Comparison of ENCODE assay signal across 26 mouse cellular contexts in the genomic region with DNA sequence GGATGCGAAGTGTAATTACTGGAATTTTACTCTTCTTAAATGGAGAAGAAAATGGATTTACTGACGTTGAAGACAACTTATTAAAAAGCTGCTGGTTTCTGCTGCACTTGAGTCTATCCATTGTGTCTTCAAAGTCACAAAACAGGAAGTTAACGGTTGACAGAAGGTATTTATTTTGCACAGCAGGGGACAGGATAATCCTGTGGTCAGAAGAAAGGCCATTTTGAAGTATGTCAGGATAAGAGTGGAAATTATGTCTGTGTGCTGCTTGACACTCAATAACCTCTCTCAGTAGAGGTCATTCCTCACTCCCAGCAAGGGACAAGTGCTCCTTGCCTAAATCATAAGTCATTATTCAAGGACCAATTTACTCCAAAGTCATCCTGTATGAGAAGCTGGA. TPM values are rescaled to one million over a fixed set of nuclear protein-coding genes. Genes with fewer than 3 reads are reported as not detected.
DNase-seq lines count a peak whose midpoint lies in the region; ATAC-seq and TF ChIP-seq lines count a peak whose summit lies in the region.
"Had no signal": no experiment of that assay in that cellular context is flagged by ENCODE, and none has a peak within 500 bp of the region (broad histone marks: within the 10 kb centered on the region; RNA-seq: fewer than 3 reads in every experiment).

No protein-coding gene starts in this region.

- peak; percentile 32 for DNase-seq in embryo, embryonic 10.5 days (ENCODE audit: low spot score)
- DNase-seq in embryo, embryonic 11 days: no peak
- DNase-seq in CH12.LX (ENCODE audit: extremely low read depth) (peak; percentile 12), R1 (ENCODE audit: low read depth, low spot score) (peak; percentile 29)
- DNase-seq in right cerebral cortex, postnatal 4 days: no peak
- DNase-seq in kidney, postnatal 10 days: no peak
- DNase-seq: adrenal gland, adult 8-10 months; adrenal gland, postnatal 36 days; cerebellum, adult 11 months; cerebellum, adult 8-10 months; cerebellum, postnatal 25 days; gastrocnemius, adult 2 months; gastrocnemius, postnatal 25 days; heart, postnatal 4 days; kidney, adult 18-20 months had no signal

- 56% methylated on average over 3 of the region's 3 CpGs for WGBS in hindbrain, embryonic 12.5 days

- no peak overlapping the region for H3K4me3 ChIP-seq in CH12.LX (replicated peaks in 1 of 3; ENCODE audit: low read depth in 2 of 3, low read length in 2 of 3, poor library complexity in 1 of 3)
- H3K4me3 ChIP-seq in hindbrain, embryonic 12.5 days: no peak overlapping the region
- H3K4me3 ChIP-seq: embryonic facial prominence, embryonic 13.5 days; gastrocnemius, adult 2 months; heart, embryonic 13.5 days; hindbrain, embryonic 13.5 days; intestine, embryonic 15.5 days had no signal

- TF ChIP-seq EP300 in CH12.LX (IDR thresholded peaks at IDR 0.05; ENCODE audit: low read length): no peak

- ATAC-seq in megakaryocyte progenitor cell, adult 5-6 weeks (replicated peaks; ENCODE audit: poor library complexity): peak; percentile 48
- no peak for ATAC-seq in hindbrain, embryonic 12.5 days (ENCODE audit: low FRiP score)
- ATAC-seq: forebrain, embryonic 14.5 days; hindbrain, postnatal 0 days; intestine, embryonic 15.5 days; Patski had no signal

- H3K27me3 ChIP-seq in CH12.LX (replicated peaks): no peaks in the 10 kb centered on the region
- no peaks in the 10 kb centered on the region for H3K27me3 ChIP-seq in hindbrain, embryonic 12.5 days
- H3K27me3 ChIP-seq: embryonic facial prominence, embryonic 13.5 days; heart, embryonic 13.5 days; hindbrain, embryonic 13.5 days; intestine, embryonic 15.5 days; Patski had no signal

- TF ChIP-seq POLR2A in CH12.LX (IDR thresholded peaks at IDR 0.05; ENCODE audit: low read depth, low read length): no peak

- no peaks in the 10 kb centered on the region for H3K9me3 ChIP-seq in CH12.LX (replicated peaks; ENCODE audit: low read length)
- H3K9me3 ChIP-seq in hindbrain, embryonic 12.5 days (replicated peaks): no peaks in the 10 kb centered on the region
- H3K9me3 ChIP-seq: embryonic facial prominence, embryonic 13.5 days; heart, embryonic 13.5 days; hindbrain, embryonic 13.5 days; intestine, embryonic 15.5 days had no signal

- H3K4me1 ChIP-seq in CH12.LX (ENCODE audit: control insufficient read depth in 1 of 2, insufficient read depth in 2 of 2): no peaks in the 10 kb centered on the region
- H3K4me1 ChIP-seq in hindbrain, embryonic 12.5 days: no peaks in the 10 kb centered on the region
- H3K4me1 ChIP-seq: embryonic facial prominence, embryonic 13.5 days; heart, embryonic 13.5 days; hindbrain, embryonic 13.5 days; intestine, embryonic 15.5 days had no signal

- H3K27ac ChIP-seq in CH12.LX (ENCODE audit: insufficient read depth, low read depth): no peak overlapping the region
- no peak overlapping the region for H3K27ac ChIP-seq in hindbrain, embryonic 12.5 days
- H3K27ac ChIP-seq: embryonic facial prominence, embryonic 13.5 days; gastrocnemius, adult 2 months; heart, embryonic 13.5 days; hindbrain, embryonic 13.5 days; hindbrain, postnatal 0 days; intestine, embryonic 15.5 days had no signal

- dilution Hi-C loops in CH12.LX (cut with MboI; ENCODE audit: extremely low pct_ligation_motif_present, extremely low pct_unique_long_range_greater_than_20kb, low sequenced_read_pairs): no loop called here

- H3K79me2 ChIP-seq in CH12.LX (replicated peaks; ENCODE audit: control insufficient read depth, extremely low read depth, insufficient read depth, poor library complexity, severe bottlenecking): no peaks in the 10 kb centered on the region

- in situ Hi-C loops in CH12.LX (cut with MboI; ENCODE audit: low pct_ligation_motif_present, low pct_unique_long_range_greater_than_20kb, low sequenced_read_pairs): no loop called here

- no peak overlapping the region for H3K4me2 ChIP-seq in CH12.LX (ENCODE audit: insufficient read depth, low read depth, poor library complexity, severe bottlenecking)
- no peak overlapping the region for H3K4me2 ChIP-seq in hindbrain, embryonic 12.5 days (replicated peaks)
- H3K4me2 ChIP-seq: embryonic facial prominence, embryonic 13.5 days; heart, embryonic 13.5 days; hindbrain, embryonic 13.5 days; intestine, embryonic 15.5 days had no signal

- no peak for TF ChIP-seq CTCF in CH12.LX (conservative IDR thresholded peaks at IDR 0.05 in 1 of 2, IDR thresholded peaks at IDR 0.05 in 1 of 2; ENCODE audit: low read depth in 2 of 2, low read length in 2 of 2)

- TF ChIP-seq RAD21 in CH12.LX (IDR thresholded peaks at IDR 0.05; ENCODE audit: low read depth, low read length): no peak

- no peaks in the 10 kb centered on the region for H3K36me3 ChIP-seq in CH12.LX (replicated peaks in 1 of 2; ENCODE audit: control insufficient read depth in 1 of 2, insufficient read depth in 1 of 2, low read length in 1 of 2)
- H3K36me3 ChIP-seq in hindbrain, embryonic 12.5 days: no peaks in the 10 kb centered on the region
- H3K36me3 ChIP-seq: embryonic facial prominence, embryonic 13.5 days; heart, embryonic 13.5 days; hindbrain, embryonic 13.5 days; intestine, embryonic 15.5 days had no signal

- no peak overlapping the region for H3K9ac ChIP-seq in CH12.LX (ENCODE audit: insufficient read depth, low read depth)
- H3K9ac ChIP-seq in hindbrain, embryonic 12.5 days: no peak overlapping the region
- H3K9ac ChIP-seq: embryonic facial prominence, embryonic 13.5 days; heart, embryonic 13.5 days; hindbrain, embryonic 13.5 days; intestine, embryonic 15.5 days had no signal

TF ChIP-seq in CH12.LX, 34 proteins besides CTCF, POLR2A, EP300 and RAD21:
- TF ChIP-seq MXI1 (IDR thresholded peaks at IDR 0.05; ENCODE audit: low read depth, low read length): no peak
- TF ChIP-seq E2F4 (IDR thresholded peaks at IDR 0.05; ENCODE audit: insufficient replicate concordance, low read depth, low read length): no peak
- no peak for TF ChIP-seq MEF2A (IDR thresholded peaks at IDR 0.05; ENCODE audit: borderline replicate concordance, low read depth, low read length)
- TF ChIP-seq RCOR1 (conservative IDR thresholded peaks at IDR 0.05; ENCODE audit: low read depth, low read length): no peak
- TF ChIP-seq CHD2 (IDR thresholded peaks at IDR 0.05; ENCODE audit: low read length): no peak
- no peak for TF ChIP-seq SIN3A (IDR thresholded peaks at IDR 0.05; ENCODE audit: low read length)
- no peak for TF ChIP-seq USF2 (conservative IDR thresholded peaks at IDR 0.05; ENCODE audit: low read depth, low read length)
- TF ChIP-seq NELFE (IDR thresholded peaks at IDR 0.05; ENCODE audit: low read depth, low read length): no peak
- no peak for TF ChIP-seq IRF4 (IDR thresholded peaks at IDR 0.05; ENCODE audit: low read depth, low read length)
- TF ChIP-seq ZKSCAN1 (IDR thresholded peaks at IDR 0.05; ENCODE audit: borderline replicate concordance, low read depth, low read length): no peak
- TF ChIP-seq ZNF384 (IDR thresholded peaks at IDR 0.05; ENCODE audit: low read depth, low read length): no peak
- no peak for TF ChIP-seq ELF1 (IDR thresholded peaks at IDR 0.05; ENCODE audit: low read depth, low read length)
- TF ChIP-seq MAZ (IDR thresholded peaks at IDR 0.05; ENCODE audit: low read depth, low read length): no peak
- TF ChIP-seq TBP (conservative IDR thresholded peaks at IDR 0.05; ENCODE audit: low read depth, low read length): no peak
- no peak for TF ChIP-seq HCFC1 (IDR thresholded peaks at IDR 0.05; ENCODE audit: low read depth, low read length)
- no peak for TF ChIP-seq ETS1 (conservative IDR thresholded peaks at IDR 0.05; ENCODE audit: low read depth, low read length)
- TF ChIP-seq ZMIZ1 (IDR thresholded peaks at IDR 0.05; ENCODE audit: low read depth, low read length): no peak
- TF ChIP-seq PAX5 (IDR thresholded peaks at IDR 0.05; ENCODE audit: low read length): no peak
- no peak for TF ChIP-seq CHD1 (IDR thresholded peaks at IDR 0.05; ENCODE audit: low read depth, low read length)
- no peak for TF ChIP-seq USF1 (IDR thresholded peaks at IDR 0.05; ENCODE audit: low read depth, low read length)

RNA-seq across cellular contexts. Expression of a gene that starts 8.9 kb away (rescaled TPM):
- total RNA-seq in CH12.LX (2012; rRNA removed) (not detected in 2 replicates), CH12.LX (2014; rRNA removed) (not detected in 2 replicates)
- not detected in 2 replicates for polyA plus RNA-seq in CH12.LX (2012; ENCODE audit: insufficient read length, low read depth)
- 0.02 TPM in 1 of 2 replicates, not detected in the other for total RNA-seq in megakaryocyte progenitor cell, adult 5-6 weeks (2015)
- total RNA-seq in megakaryocyte progenitor cell, adult 5-6 weeks (2017): not detected in 2 replicates
- not detected in 2 replicates for polyA plus RNA-seq in hindbrain, embryonic 12.5 days (2016; fragmentation: Nextera tagmentation; extraction: Ambion mirVana)
- total RNA-seq: adrenal gland, adult 8-10 months; adrenal gland, postnatal 36 days; ES-E14; gastrocnemius, adult 2 months; gastrocnemius, postnatal 25 days; granulocyte monocyte progenitor cell, adult 5-6 weeks had no signal
- polyA plus RNA-seq: Patski had no signal

Comparison
In these comparisons a context has a peak if more than half of its experiments do, and no peak if none do; other contexts are left out.
1. DNase-seq: peak in embryo, embryonic 10.5 days (single experiment), CH12.LX (single experiment) and R1 (single experiment); none in embryo, embryonic 11 days (single experiment), right cerebral cortex, postnatal 4 days (single experiment) and kidney, postnatal 10 days (single experiment).